Comparison of ENCODE assay signal across 11 mouse cellular contexts in the genomic region with DNA sequence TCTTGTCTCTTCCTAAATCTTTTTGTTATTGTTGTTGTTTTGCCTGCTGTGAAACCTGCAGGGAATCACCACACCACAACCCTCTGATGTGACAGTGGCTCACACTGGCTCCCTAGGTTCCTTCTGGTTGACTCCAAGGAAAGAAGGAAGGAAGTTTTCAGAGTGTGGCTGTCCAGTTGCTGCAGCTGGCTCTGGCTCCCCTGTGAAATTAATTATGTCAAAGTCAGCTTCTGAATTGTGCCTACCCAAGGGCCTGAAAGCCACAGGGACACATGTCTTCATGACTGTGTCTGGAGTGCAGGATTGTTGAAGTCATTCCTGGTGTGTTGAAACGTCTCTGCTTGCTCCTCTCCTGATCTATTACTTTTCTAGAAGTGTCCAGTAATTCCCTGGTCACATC. TPM values are rescaled to one million over a fixed set of nuclear protein-coding genes. Genes with fewer than 3 reads are reported as not detected.
"Had no signal": no experiment of that assay in that cellular context is flagged by ENCODE, and none has a peak within 500 bp of the region (broad histone marks: within the 10 kb centered on the region; RNA-seq: fewer than 3 reads in every experiment).

No protein-coding gene starts in this region.

RNA-seq across cellular contexts. Expression of a gene that starts 0.8 kb away (rescaled TPM):
- polyA plus RNA-seq: myocyte had no signal

RNA-seq across cellular contexts. Expression of a gene that starts 17.4 kb away (rescaled TPM):
- polyA plus RNA-seq: lung, embryonic 14.5 days; lung, embryonic 16.5 days; midbrain, embryonic 10.5 days; midbrain, embryonic 12.5 days; midbrain, embryonic 14.5 days; midbrain, embryonic 16.5 days; myocyte; neural tube, embryonic 11.5 days; neural tube, embryonic 13.5 days; neural tube, embryonic 15.5 days; stomach, embryonic 14.5 days had no signal

RNA-seq across cellular contexts. Expression of a gene that starts 25.0 kb away (rescaled TPM):
- polyA plus RNA-seq: lung, embryonic 14.5 days; midbrain, embryonic 10.5 days; midbrain, embryonic 12.5 days; midbrain, embryonic 14.5 days; midbrain, embryonic 16.5 days; myocyte; neural tube, embryonic 11.5 days; neural tube, embryonic 13.5 days; neural tube, embryonic 15.5 days had no signal

RNA-seq across cellular contexts. Expression of a gene that starts 48.0 kb away (rescaled TPM):
- polyA plus RNA-seq: myocyte had no signal
